Mouse (Mus musculus): ENCODE data around the gene Olfr311. TPM values are rescaled to one million over a fixed set of nuclear protein-coding genes. Genes with fewer than 3 reads are reported as not detected.

Gene Olfr311
- polyA plus RNA-seq, 1 experiment from 2014 or later: not detected

- H3K27ac ChIP-seq: peak within 1 kb of the TSS; percentile 36
- H3K79me2 ChIP-seq (ENCODE audit: inconsistent target): no peaks in the 10 kb centered on the region; the same call in 1 of the 2 replicates
- peaks cover 21% of the 10 kb centered on the region; the same call in 1 of the 2 replicates for H3K36me3 ChIP-seq (ENCODE audit: inconsistent target)
- WGBS (ENCODE audit: missing documents): 1% methylated on average over 24 of the region's 24 CpGs
- H3K4me3 ChIP-seq (ENCODE audit: inconsistent target): peak within 1 kb of the TSS; percentile 94
Observed at GRCm38 (mm10) chr11:58846919-58847461, 7.9 kb downstream of the Olfr311 start, which contains the start of gene Gm12258. Gene Gm12258 (plus strand): TSS chr11:58847158.

GRCm38 (mm10) chr11:58847636-58848035 lies 8.6 kb downstream of the Olfr311 start:
- 7% methylated on average over 9 of the region's 9 CpGs for WGBS (ENCODE audit: missing documents)

GRCm38 (mm10) chr11:58849731-58850130 lies 10.7 kb downstream of the Olfr311 start:
- Histone ChIP-seq H3K36me3 (ENCODE audit: inconsistent target) (peaks cover 27% of the 10 kb centered on the region), H3K4me3 (ENCODE audit: inconsistent target) (no peak overlapping the region), H3K27ac (no peak overlapping the region), H3K79me2 (ENCODE audit: inconsistent target) (no peaks in the 10 kb centered on the region; the same call in 1 of the 2 replicates)
- 97% methylated on average over 2 of the region's 2 CpGs for WGBS (ENCODE audit: missing documents)

More at GRCm38 (mm10) chr11:58847636-58848035, 8.6 kb downstream of the Olfr311 start:
- Histone ChIP-seq H3K27ac (no peak overlapping the region), H3K79me2 (ENCODE audit: inconsistent target) (no peaks in the 10 kb centered on the region; the same call in 1 of the 2 replicates), H3K4me3 (ENCODE audit: inconsistent target) (peak overlapping the region; percentile 94), H3K36me3 (ENCODE audit: inconsistent target) (peaks cover 21% of the 10 kb centered on the region; the same call in 1 of the 2 replicates)

- H3K36me3 ChIP-seq (ENCODE audit: inconsistent target): peaks cover 45% of the 10 kb centered on the region
- 95% methylated on average over 8 of the region's 8 CpGs for WGBS (ENCODE audit: missing documents)
- H3K79me2 ChIP-seq (ENCODE audit: inconsistent target): no peaks in the 10 kb centered on the region
- no peak overlapping the region for H3K27ac ChIP-seq
- H3K4me3 ChIP-seq (ENCODE audit: inconsistent target): no peak overlapping the region
Observed at GRCm38 (mm10) chr11:58860744-58861143, 21.7 kb downstream of the Olfr311 start.

GRCm38 (mm10) chr11:58867039-58867953 lies 28.2 kb downstream of the Olfr311 start, which contains the start of gene 2810021J22Rik:
Gene 2810021J22Rik (plus strand): TSS chr11:58867216.
- H3K4me3 ChIP-seq (ENCODE audit: inconsistent target): peak within 1 kb of the TSS; percentile 61
- H3K27ac ChIP-seq: no peak within 1 kb of the TSS
- no peaks in the 10 kb centered on the region for H3K79me2 ChIP-seq (ENCODE audit: inconsistent target)
- H3K36me3 ChIP-seq (ENCODE audit: inconsistent target): peaks cover 16% of the 10 kb centered on the region; the same call in 1 of the 2 replicates
- WGBS (ENCODE audit: missing documents): 5% methylated on average over 37 of the region's 37 CpGs

- Histone ChIP-seq H3K36me3 (ENCODE audit: inconsistent target) (peaks cover 16% of the 10 kb centered on the region; the same call in 1 of the 2 replicates), H3K4me3 (ENCODE audit: inconsistent target) (peak overlapping the region; percentile 61), H3K27ac (no peak overlapping the region), H3K79me2 (ENCODE audit: inconsistent target) (no peaks in the 10 kb centered on the region)
- WGBS (ENCODE audit: missing documents): 82% methylated on average over 6 of the region's 6 CpGs
Observed at GRCm38 (mm10) chr11:58867954-58868330, 28.9 kb downstream of the Olfr311 start.

- no peak overlapping the region for H3K4me3 ChIP-seq (ENCODE audit: inconsistent target)
- peaks cover 16% of the 10 kb centered on the region; the same call in 1 of the 2 replicates for H3K36me3 ChIP-seq (ENCODE audit: inconsistent target)
- WGBS (ENCODE audit: missing documents): 98% methylated on average over 4 of the region's 4 CpGs
- no peak overlapping the region for H3K27ac ChIP-seq
- no peaks in the 10 kb centered on the region for H3K79me2 ChIP-seq (ENCODE audit: inconsistent target)
Observed at GRCm38 (mm10) chr11:58870961-58871360, 31.9 kb downstream of the Olfr311 start.

- WGBS (ENCODE audit: missing documents): 41% methylated on average over 7 of the region's 8 CpGs
Observed at GRCm38 (mm10) chr11:58883756-58884155, 44.7 kb downstream of the Olfr311 start.

GRCm38 (mm10) chr11:58890511-58890910 lies 51.5 kb downstream of the Olfr311 start:
- H3K36me3 ChIP-seq (ENCODE audit: inconsistent target): peaks cover 49% of the 10 kb centered on the region
- H3K4me3 ChIP-seq (ENCODE audit: inconsistent target): no peak overlapping the region
- 93% methylated on average over 9 of the region's 10 CpGs for WGBS (ENCODE audit: missing documents)

More at GRCm38 (mm10) chr11:58883756-58884155, 44.7 kb downstream of the Olfr311 start:
- Histone ChIP-seq H3K4me3 (ENCODE audit: inconsistent target) (no peak overlapping the region), H3K36me3 (ENCODE audit: inconsistent target) (peaks cover 12% of the 10 kb centered on the region; the same call in 1 of the 2 replicates), H3K79me2 (ENCODE audit: inconsistent target) (no peaks in the 10 kb centered on the region), H3K27ac (no peak overlapping the region)

More at GRCm38 (mm10) chr11:58890511-58890910, 51.5 kb downstream of the Olfr311 start:
- Histone ChIP-seq H3K79me2 (ENCODE audit: inconsistent target) (no peaks in the 10 kb centered on the region), H3K27ac (no peak overlapping the region)

Other genes with a start within 250 kb of the Olfr311 start
- gene Olfr324, start 244.1 kb upstream of the Olfr311 start, polyA plus RNA-seq (2018): not detected in 3 replicates
- gene 2210407C18Rik, start 223.2 kb upstream of the Olfr311 start, polyA plus RNA-seq (2018): 0.59 TPM in 1 of 3 replicates, not detected in the others
- gene Olfr323, start 208.8 kb upstream of the Olfr311 start, polyA plus RNA-seq (2018): not detected in 3 replicates
- gene Trim58, start 198.8 kb upstream of the Olfr311 start, polyA plus RNA-seq (2018): not detected in 3 replicates
- gene Olfr322, start 180.5 kb upstream of the Olfr311 start, polyA plus RNA-seq (2018): not detected in 3 replicates
- not detected in 3 replicates for gene Olfr320, start 158.2 kb upstream of the Olfr311 start, polyA plus RNA-seq (2018)
- gene Olfr319, start 140.1 kb upstream of the Olfr311 start, polyA plus RNA-seq (2018): not detected in 3 replicates
- not detected in 3 replicates for gene Olfr318, start 115.2 kb upstream of the Olfr311 start, polyA plus RNA-seq (2018)
- not detected in 3 replicates for gene Olfr317, start 100.0 kb upstream of the Olfr311 start, polyA plus RNA-seq (2018)
- not detected in 3 replicates for gene Olfr316, start 86.5 kb upstream of the Olfr311 start, polyA plus RNA-seq (2018)
- not detected in 3 replicates for gene Olfr315, start 66.1 kb upstream of the Olfr311 start, polyA plus RNA-seq (2018)
- not detected in 3 replicates for gene Olfr314, start 56.3 kb upstream of the Olfr311 start, polyA plus RNA-seq (2018)
- not detected in 3 replicates for gene Fam183b, start 37.3 kb upstream of the Olfr311 start, polyA plus RNA-seq (2018)
- gene Olfr313, start 24.3 kb upstream of the Olfr311 start, polyA plus RNA-seq (2018): not detected in 3 replicates
- not detected in 3 replicates for gene Olfr312, start 10.0 kb upstream of the Olfr311 start, polyA plus RNA-seq (2018)
- gene Gm12258, start 7.9 kb downstream of the Olfr311 start, polyA plus RNA-seq (2018): 1.1 to 3.3 TPM (median 2.3 TPM) in 3 replicates
- gene 2810021J22Rik, start 28.0 kb downstream of the Olfr311 start, polyA plus RNA-seq (2018): 1.9 to 2.7 TPM (median 1.9 TPM) in 3 replicates
- 2.0 to 3.7 TPM (median 2.2 TPM) in 3 replicates for gene Zfp39, start 65.0 kb downstream of the Olfr311 start, polyA plus RNA-seq (2018)
- gene Btnl10, start 78.7 kb downstream of the Olfr311 start, polyA plus RNA-seq (2018): not detected in 3 replicates
- gene Rnf187, start 99.7 kb downstream of the Olfr311 start, polyA plus RNA-seq (2018): 45.0 to 110 TPM (median 97.1 TPM) in 3 replicates
- 0.50 to 0.78 TPM in 2 of 3 replicates, not detected in the other for gene Hist3h2ba, start 109.7 kb downstream of the Olfr311 start, polyA plus RNA-seq (2018)
- gene Hist3h2a, start 115.4 kb downstream of the Olfr311 start, polyA plus RNA-seq (2018): 16.2 to 56.9 TPM (median 24.3 TPM) in 3 replicates
- gene Trim17, start 115.4 kb downstream of the Olfr311 start, polyA plus RNA-seq (2018): 0.07 to 0.14 TPM in 2 of 3 replicates, not detected in the other
- 11.4 to 20.3 TPM (median 14.2 TPM) in 3 replicates for gene Trim11, start 138.8 kb downstream of the Olfr311 start, polyA plus RNA-seq (2018)

Data from macrophage (primary cell).